Mouse (Mus musculus) heart, adult 2 months (tissue): ENCODE results near the gene Nudc. TPM values are rescaled to one million over a fixed set of nuclear protein-coding genes. Genes with fewer than 3 reads are reported as not detected.

Experiments
- DNase-seq, 2 experiments: peaks; one replicate each; pipeline ENCODE4 v3.0.0; 2021
- H3K27ac ChIP-seq: fragments of 200-600 bp; 2 replicates; pipeline ENCODE4 v1.8.1; 2022
- H3K27me3 ChIP-seq: fragments of 200-500 bp; 2 replicates; pipeline ENCODE4 v1.6.1; 2012; ENCODE audit warnings: mild to moderate bottlenecking, low read length, inconsistent platforms, mixed read lengths; ENCODE audit not compliant: control insufficient read depth, insufficient read depth
- H3K36me3 ChIP-seq: fragments of 200-500 bp; 2 replicates; pipeline ENCODE4 v1.6.1; 2012; ENCODE audit warnings: low read length, inconsistent platforms; ENCODE audit not compliant: control insufficient read depth, insufficient read depth
- H3K4me1 ChIP-seq: fragments of 200-500 bp; 2 replicates; pipeline ENCODE4 v1.6.1; 2011; ENCODE audit warnings: low read length; ENCODE audit not compliant: control insufficient read depth, insufficient read depth
- H3K4me3 ChIP-seq: fragments of 200-600 bp; 2 replicates; pipeline ENCODE4 v1.8.1; 2022
- H3K79me2 ChIP-seq: fragments of 200-500 bp; replicated peaks from 2 replicates; pipeline ENCODE4 v1.6.1; 2012; ENCODE audit warnings: mild to moderate bottlenecking, inconsistent platforms, low read length, moderate library complexity, mixed read lengths; ENCODE audit not compliant: control insufficient read depth, insufficient read depth
- H3K9ac ChIP-seq: fragments of 200-500 bp; 2 replicates; pipeline ENCODE4 v1.6.1; 2012; ENCODE audit warnings: low read depth, mild to moderate bottlenecking, control low read depth, inconsistent platforms, low read length, mixed read lengths
- CTCF ChIP-seq: fragments of 200-600 bp; IDR thresholded peaks from 2 replicates; pipeline ENCODE4 v1.8.1; 2022; ENCODE audit warnings: antibody characterized with exemption, mild to moderate bottlenecking, moderate library complexity
- EP300 ChIP-seq: fragments of 200-500 bp; IDR thresholded peaks from 2 replicates; pipeline ENCODE4 v1.6.1; 2011; ENCODE audit warnings: low read depth, low read length, control low read depth; ENCODE audit not compliant: insufficient read depth
- POLR2A ChIP-seq: fragments of 200-500 bp; IDR thresholded peaks from 2 replicates; pipeline ENCODE4 v1.6.1; 2011; ENCODE audit warnings: mild to moderate bottlenecking, low read depth, low read length, control low read depth; ENCODE audit not compliant: insufficient read depth
- WGBS: fragments of 180-500 bp; shearing (Covaris S2); methylation state at CpG from one replicate; pipeline ENCODE4 v1.1.7; 2018; 5-methylcytosine and 5-hydroxymethylcytosine counted together
- intact Hi-C: fragments of 180-260 bp; cut with DNase I; formaldehyde crosslinking; loops from one replicate; pipeline ENCODE4 v1.15.1; 2025
- microRNA-seq, 2 experiments: library from miRNA; unstranded; fragments of <30 nt; microRNA quantifications; one replicate each; pipeline ENCODE4 v1.2.0; 2021
- polyA plus RNA-seq: library from polyadenylated mRNA; depleted of rRNA; stranded (reverse); fragments of >200 nt; gene quantifications from 2 replicates; pipeline ENCODE4 v1.2.3, GENCODE M21; 2012; rRNA removed
- total RNA-seq, 2 experiments: library from RNA; stranded (reverse); gene quantifications; 2 replicates each; pipeline ENCODE4 v1.2.3; 2021

The Nudc gene
- total and polyA plus RNA-seq, 3 experiments = 40.5 to 78.8 (median 70.5) TPM

- no peak for TF ChIP-seq CTCF
- TF ChIP-seq EP300 = no peak
- TF ChIP-seq POLR2A = no peak
- no peak for DNase-seq
- Histone ChIP-seq H3K27ac (no peak overlapping the region), H3K4me3 (no peak overlapping the region), H3K36me3 (no peaks in the 10 kb centered on the region), H3K4me1 (peaks cover 7% of the 10 kb centered on the region; the same call in 1 of the 2 replicates), H3K9ac (no peak overlapping the region), H3K79me2 (no peaks in the 10 kb centered on the region), H3K27me3 (no peaks in the 10 kb centered on the region)
- WGBS = 85% methylated on average over 28 of the region's 28 CpGs
- intact Hi-C loops = no loop called here
These were observed 59.9 kb downstream of the Nudc start for GRCm38 (mm10) chr4:133485691-133486425.

- 20% methylated on average over 22 of the region's 22 CpGs for WGBS
- Histone ChIP-seq H3K36me3 (no peaks in the 10 kb centered on the region), H3K9ac (no peak overlapping the region), H3K4me3 (peak overlapping the region; percentile 22; the same call in 1 of the 2 replicates), H3K27ac (no peak overlapping the region; the same call in 1 of the 2 replicates), H3K4me1 (peaks cover 5% of the 10 kb centered on the region; the same call in 1 of the 2 replicates), H3K79me2 (no peaks in the 10 kb centered on the region), H3K27me3 (no peaks in the 10 kb centered on the region)
- DNase-seq = peak in 1 of 2 experiments; percentile 55
- no peak for TF ChIP-seq EP300
- no peak for TF ChIP-seq CTCF
- no peak for TF ChIP-seq POLR2A
- intact Hi-C loops = no loop called here
These were observed 61.4 kb downstream of the Nudc start for GRCm38 (mm10) chr4:133484266-133485025.

Small RNA genes lying within 50 kb of the gene (microRNA-seq; reads per million reads assigned to microRNA genes)
- gene Gm23158 = 0 reads per million in 2 experiments

Other genes with a start within 250 kb of the Nudc start
- gene Wdtc1, start 192.5 kb downstream of the Nudc start, total RNA-seq = 10 to 100 TPM; 73.6 to 96.1 TPM
- 61.8 and 65.1 TPM in 2 replicates for gene Wdtc1, start 192.5 kb downstream of the Nudc start, polyA plus RNA-seq
- gene Slc9a1, start 176.3 kb downstream of the Nudc start, total RNA-seq = 10 to 100 TPM; 17.0 to 17.4 TPM
- 21.4 and 21.5 TPM in 2 replicates for gene Slc9a1, start 176.3 kb downstream of the Nudc start, polyA plus RNA-seq
- gene Tent5b, start 65.9 kb downstream of the Nudc start, total RNA-seq = 1 to 10 TPM; 2.0 to 2.3 TPM
- gene Tent5b, start 65.9 kb downstream of the Nudc start, polyA plus RNA-seq = 1.4 and 1.9 TPM in 2 replicates
- 1 to 10 TPM; 2.0 to 2.1 TPM for gene Trnp1, start 47.4 kb downstream of the Nudc start, total RNA-seq
- 2.3 and 2.4 TPM in 2 replicates for gene Trnp1, start 47.4 kb downstream of the Nudc start, polyA plus RNA-seq
- gene Kdf1, start 27.0 kb downstream of the Nudc start, total RNA-seq = not detected
- gene Kdf1, start 27.0 kb downstream of the Nudc start, polyA plus RNA-seq = 0.23 TPM in 1 of 2 replicates, not detected in the other
- 10 to 100 TPM; 13.1 to 14.5 TPM for gene Nr0b2, start 7.4 kb upstream of the Nudc start, total RNA-seq
- 28.3 and 45.4 TPM in 2 replicates for gene Nr0b2, start 7.4 kb upstream of the Nudc start, polyA plus RNA-seq
- 1 to 10 TPM; 3.4 to 5.0 TPM for gene Gpatch3, start 28.7 kb upstream of the Nudc start, total RNA-seq
- gene Gpatch3, start 28.7 kb upstream of the Nudc start, polyA plus RNA-seq = 1.9 and 2.1 TPM in 2 replicates
- 1 to 10 TPM; 6.8 to 7.3 TPM for gene Gpn2, start 38.4 kb upstream of the Nudc start, total RNA-seq
- gene Gpn2, start 38.4 kb upstream of the Nudc start, polyA plus RNA-seq = 12.1 and 17.7 TPM in 2 replicates
- gene Sfn, start 56.2 kb upstream of the Nudc start, total RNA-seq = 1 to 10 TPM; 1.2 TPM
- gene Sfn, start 56.2 kb upstream of the Nudc start, polyA plus RNA-seq = 1.4 and 2.0 TPM in 2 replicates
- 10 to 100 TPM; 21.3 to 27.7 TPM for gene Zdhhc18, start 104.2 kb upstream of the Nudc start, total RNA-seq
- 37.3 and 40.1 TPM in 2 replicates for gene Zdhhc18, start 104.2 kb upstream of the Nudc start, polyA plus RNA-seq
- gene Pigv, start 126.7 kb upstream of the Nudc start, total RNA-seq = 10 to 100 TPM; 11.7 to 12.1 TPM
- gene Pigv, start 126.7 kb upstream of the Nudc start, polyA plus RNA-seq = 9.5 and 11.7 TPM in 2 replicates
- gene Arid1a, start 210.8 kb upstream of the Nudc start, total RNA-seq = 10 to 100 TPM; 34.2 to 38.0 TPM
- 27.8 and 28.1 TPM in 2 replicates for gene Arid1a, start 210.8 kb upstream of the Nudc start, polyA plus RNA-seq